Mouse (Mus musculus): ENCODE data around the gene Cacna2d2. TPM values are rescaled to one million over a fixed set of nuclear protein-coding genes. Genes with fewer than 3 reads are reported as not detected.

Cacna2d2 gene
- polyA plus RNA-seq, 1 experiment, result 0.01 TPM

GRCm38 (mm10) chr9:107526198-107527026, 127.0 kb downstream of the Cacna2d2 start:
- H3K79me3 ChIP-seq (ENCODE audit: low read depth), result no peaks in the 10 kb centered on the region
- no peaks in the 10 kb centered on the region for H3K36me3 ChIP-seq (ENCODE audit: control insufficient read depth, insufficient read depth)
- H3K79me2 ChIP-seq (ENCODE audit: control insufficient read depth, insufficient read depth), result no peaks in the 10 kb centered on the region
- H3ac ChIP-seq (ENCODE audit: control insufficient read depth, insufficient read length, low read depth), result no peak overlapping the region
- TF ChIP-seq MYOG (IDR thresholded peaks at IDR 0.05; ENCODE audit: control insufficient read depth, extremely low read depth, insufficient read length) (no peak), CEBPB (IDR thresholded peaks at IDR 0.05; ENCODE audit: low read depth) (no peak), CTCF (IDR thresholded peaks at IDR 0.05; ENCODE audit: control insufficient read depth, insufficient read depth, insufficient read length) (no peak), FOSL1 (IDR thresholded peaks at IDR 0.05; ENCODE audit: insufficient read depth, low read length, poor library complexity, severe bottlenecking) (no peak), MAX (IDR thresholded peaks at IDR 0.05) (no peak), MYOD1 (IDR thresholded peaks at IDR 0.05; ENCODE audit: control insufficient read depth, insufficient read length, low read depth) (no peak), USF1 (IDR thresholded peaks at IDR 0.05; ENCODE audit: low read depth) (no peak)
- no peak overlapping the region for H3K4me3 ChIP-seq (ENCODE audit: insufficient read depth, poor library complexity, severe bottlenecking)
- H3K27me3 ChIP-seq (ENCODE audit: control insufficient read depth, insufficient read depth, insufficient read length), result peaks cover 67% of the 10 kb centered on the region

GRCm38 (mm10) chr9:107533791-107534407, 134.5 kb downstream of the Cacna2d2 start, which contains the start of gene Tmem115:
Gene Tmem115 (plus strand): TSS chr9:107533945.
- peak within 1 kb of the TSS; percentile 77 for H3ac ChIP-seq (ENCODE audit: control insufficient read depth, insufficient read length, low read depth)
- H3K36me3 ChIP-seq (ENCODE audit: control insufficient read depth, insufficient read depth), result peaks cover 14% of the 10 kb centered on the region
- no peak for TF ChIP-seq MYOD1 (IDR thresholded peaks at IDR 0.05; ENCODE audit: control insufficient read depth, insufficient read length, low read depth)
- peaks cover 27% of the 10 kb centered on the region for H3K79me3 ChIP-seq (ENCODE audit: low read depth)
- no peaks in the 10 kb centered on the region for H3K27me3 ChIP-seq (ENCODE audit: control insufficient read depth, insufficient read depth, insufficient read length)
- H3K4me3 ChIP-seq (ENCODE audit: insufficient read depth, poor library complexity, severe bottlenecking), result peak within 1 kb of the TSS; percentile 74
- peaks cover 36% of the 10 kb centered on the region for H3K79me2 ChIP-seq (ENCODE audit: control insufficient read depth, insufficient read depth)

GRCm38 (mm10) chr9:107534408-107535202, 135.2 kb downstream of the Cacna2d2 start:
- peak overlapping the region; percentile 77 for H3ac ChIP-seq (ENCODE audit: control insufficient read depth, insufficient read length, low read depth)
- no peak for TF ChIP-seq FOSL1 (IDR thresholded peaks at IDR 0.05; ENCODE audit: insufficient read depth, low read length, poor library complexity, severe bottlenecking)
- TF ChIP-seq USF1 (IDR thresholded peaks at IDR 0.05; ENCODE audit: low read depth), result no peak
- TF ChIP-seq CEBPB (IDR thresholded peaks at IDR 0.05; ENCODE audit: low read depth), result no peak
- TF ChIP-seq CTCF (IDR thresholded peaks at IDR 0.05; ENCODE audit: control insufficient read depth, insufficient read depth, insufficient read length), result no peak
- TF ChIP-seq MYOG (IDR thresholded peaks at IDR 0.05; ENCODE audit: control insufficient read depth, extremely low read depth, insufficient read length), result no peak
- TF ChIP-seq MAX (IDR thresholded peaks at IDR 0.05), result no peak
- TF ChIP-seq MYOD1 (IDR thresholded peaks at IDR 0.05; ENCODE audit: control insufficient read depth, insufficient read length, low read depth), result no peak
- H3K79me3 ChIP-seq (ENCODE audit: low read depth), result peaks cover 27% of the 10 kb centered on the region
- H3K79me2 ChIP-seq (ENCODE audit: control insufficient read depth, insufficient read depth), result peaks cover 36% of the 10 kb centered on the region
- peak overlapping the region; percentile 74 for H3K4me3 ChIP-seq (ENCODE audit: insufficient read depth, poor library complexity, severe bottlenecking)
- peaks cover 15% of the 10 kb centered on the region for H3K36me3 ChIP-seq (ENCODE audit: control insufficient read depth, insufficient read depth)
- H3K27me3 ChIP-seq (ENCODE audit: control insufficient read depth, insufficient read depth, insufficient read length), result no peaks in the 10 kb centered on the region

- no peak overlapping the region for H3ac ChIP-seq (ENCODE audit: control insufficient read depth, insufficient read length, low read depth)
- no peak overlapping the region for H3K4me3 ChIP-seq (ENCODE audit: insufficient read depth, poor library complexity, severe bottlenecking)
- peaks cover 36% of the 10 kb centered on the region for H3K79me2 ChIP-seq (ENCODE audit: control insufficient read depth, insufficient read depth)
- H3K27me3 ChIP-seq (ENCODE audit: control insufficient read depth, insufficient read depth, insufficient read length), result no peaks in the 10 kb centered on the region
- TF ChIP-seq MAX (IDR thresholded peaks at IDR 0.05) (no peak), CEBPB (IDR thresholded peaks at IDR 0.05; ENCODE audit: low read depth) (no peak), MYOG (IDR thresholded peaks at IDR 0.05; ENCODE audit: control insufficient read depth, extremely low read depth, insufficient read length) (no peak), USF1 (IDR thresholded peaks at IDR 0.05; ENCODE audit: low read depth) (no peak), CTCF (IDR thresholded peaks at IDR 0.05; ENCODE audit: control insufficient read depth, insufficient read depth, insufficient read length) (no peak), FOSL1 (IDR thresholded peaks at IDR 0.05; ENCODE audit: insufficient read depth, low read length, poor library complexity, severe bottlenecking) (no peak), MYOD1 (IDR thresholded peaks at IDR 0.05; ENCODE audit: control insufficient read depth, insufficient read length, low read depth) (no peak)
- peaks cover 15% of the 10 kb centered on the region for H3K36me3 ChIP-seq (ENCODE audit: control insufficient read depth, insufficient read depth)
- H3K79me3 ChIP-seq (ENCODE audit: low read depth), result peaks cover 27% of the 10 kb centered on the region
Observed at GRCm38 (mm10) chr9:107538231-107538630, 138.8 kb downstream of the Cacna2d2 start.

- H3K36me3 ChIP-seq (ENCODE audit: control insufficient read depth, insufficient read depth), result peaks cover 15% of the 10 kb centered on the region
- peaks cover 36% of the 10 kb centered on the region for H3K79me2 ChIP-seq (ENCODE audit: control insufficient read depth, insufficient read depth)
- TF ChIP-seq FOSL1 (IDR thresholded peaks at IDR 0.05; ENCODE audit: insufficient read depth, low read length, poor library complexity, severe bottlenecking) (no peak), CTCF (IDR thresholded peaks at IDR 0.05; ENCODE audit: control insufficient read depth, insufficient read depth, insufficient read length) (no peak), MYOD1 (IDR thresholded peaks at IDR 0.05; ENCODE audit: control insufficient read depth, insufficient read length, low read depth) (no peak), MYOG (IDR thresholded peaks at IDR 0.05; ENCODE audit: control insufficient read depth, extremely low read depth, insufficient read length) (no peak), MAX (IDR thresholded peaks at IDR 0.05) (no peak), USF1 (IDR thresholded peaks at IDR 0.05; ENCODE audit: low read depth) (no peak), CEBPB (IDR thresholded peaks at IDR 0.05; ENCODE audit: low read depth) (no peak)
- no peaks in the 10 kb centered on the region for H3K27me3 ChIP-seq (ENCODE audit: control insufficient read depth, insufficient read depth, insufficient read length)
- no peak overlapping the region for H3ac ChIP-seq (ENCODE audit: control insufficient read depth, insufficient read length, low read depth)
- peaks cover 27% of the 10 kb centered on the region for H3K79me3 ChIP-seq (ENCODE audit: low read depth)
- H3K4me3 ChIP-seq (ENCODE audit: insufficient read depth, poor library complexity, severe bottlenecking), result no peak overlapping the region
Observed at GRCm38 (mm10) chr9:107538711-107539110, 139.3 kb downstream of the Cacna2d2 start.
